Mouse (Mus musculus) Patski (cell line): ENCODE results near the gene Slc22a6. TPM values are rescaled to one million over a fixed set of nuclear protein-coding genes. Genes with fewer than 3 reads are reported as not detected.
A peak's percentile ranks its signal among the peaks of the same experiment; 100 is the strongest.

ENCODE experiments used
- ATAC-seq: fragments of 100-300 bp; one replicate; pipeline ENCODE4 v1.8.0; 2021
- CTCF ChIA-PET: fragments of 350-600 bp; sonication (Branson Sonifier 250); formaldehyde crosslinking; loops from one replicate; lab custom pipeline; 2022; ENCODE audit warnings: inconsistent platforms; lab: Charles Lee
- POLR2A ChIA-PET: fragments of 350-600 bp; sonication (Branson Sonifier 250); formaldehyde crosslinking; loops from one replicate; lab custom pipeline; 2022; ENCODE audit warnings: antibody characterized with exemption, inconsistent platforms; lab: Charles Lee
- DNase-seq: peaks from one replicate; pipeline ENCODE4 v3.0.0-alpha.2; 2011; ENCODE audit warnings: low read depth, low spot score
- H3K27me3 ChIP-seq: fragments of 371-371 bp; one replicate; pipeline ENCODE4 v1.5.1; 2021
- CTCF ChIP-seq: fragments of 100-300 bp; IDR thresholded peaks from one replicate; pipeline ENCODE4 v1.5.1; 2021
- in situ Hi-C: fragments of 300-500 bp; cut with MboI; formaldehyde crosslinking; loops from 3 replicates; pipeline ENCODE4 v1.11.1; 2018; ENCODE audit warnings: low pct_unique_long_range_greater_than_20kb, mixed read lengths
- polyA plus RNA-seq: library from polyadenylated mRNA; unstranded; gene quantifications from one replicate; pipeline ENCODE4 v1.2.3, GENCODE M21; 2021

Gene Slc22a6
- polyA plus RNA-seq, 1 experiment from 2014 or later, result not detected

- no peak for DNase-seq
- peaks cover 14% of the 10 kb centered on the region for H3K27me3 ChIP-seq
- ChIA-PET POLR2A (no interaction called here), CTCF (no interaction called here)
- no peak for ATAC-seq
- TF ChIP-seq CTCF, result no peak
- in situ Hi-C loops, result loop anchor here (25.0 kb wide), 1 partner anchor 1066 kb away; no protein-coding TSS in a partner anchor
These were observed 28.6 kb downstream of the Slc22a6 start for GRCm38 (mm10) chr19:8646393-8646792.

- POLR2A ChIA-PET, result no interaction called here
- DNase-seq (no peak), ATAC-seq (no peak)
- CTCF ChIA-PET, result no interaction called here
- TF ChIP-seq CTCF, result no peak
- no peaks in the 10 kb centered on the region for H3K27me3 ChIP-seq
- in situ Hi-C loops, result no loop called here
These were observed 38.0 kb downstream of the Slc22a6 start for GRCm38 (mm10) chr19:8655833-8656232.

GRCm38 (mm10) chr19:8656341-8656740, 38.5 kb downstream of the Slc22a6 start:
- ATAC-seq (no peak), DNase-seq (no peak)
- ChIA-PET POLR2A (no interaction called here), CTCF (no interaction called here)
- TF ChIP-seq CTCF, result no peak
- no peaks in the 10 kb centered on the region for H3K27me3 ChIP-seq
- in situ Hi-C loops, result no loop called here

- POLR2A ChIA-PET, result no interaction called here
- ATAC-seq, result no peak
- CTCF ChIA-PET, result interaction anchor here (1.4 to 1.9 kb wide), 3 partner anchors 15 to 22 kb away, joined by 3 to 9 read pairs (median 6); no protein-coding TSS in a partner anchor
- no peak for TF ChIP-seq CTCF
- DNase-seq, result no peak
- in situ Hi-C loops, result no loop called here
- H3K27me3 ChIP-seq, result peaks cover 7% of the 10 kb centered on the region
These were observed 44.0 kb downstream of the Slc22a6 start for GRCm38 (mm10) chr19:8661821-8662307.

- peaks cover 7% of the 10 kb centered on the region for H3K27me3 ChIP-seq
- in situ Hi-C loops, result no loop called here
- CTCF ChIA-PET, result interaction anchor here (0.9 to 1.9 kb wide), 4 partner anchors 8 to 21 kb away, joined by 3 to 9 read pairs (median 6); no protein-coding TSS in a partner anchor
- DNase-seq, result no peak
- POLR2A ChIA-PET, result no interaction called here
- ATAC-seq, result no peak
- peak; percentile 69 for TF ChIP-seq CTCF
These were observed 44.5 kb downstream of the Slc22a6 start for GRCm38 (mm10) chr19:8662337-8662736.

GRCm38 (mm10) chr19:8663360-8663839, 45.6 kb downstream of the Slc22a6 start, which contains the start of gene Chrm1:
TSS of gene Chrm1 (plus strand) at chr19:8663789.
- ATAC-seq (no peak), DNase-seq (no peak)
- POLR2A ChIA-PET, result no interaction called here
- in situ Hi-C loops, result no loop called here
- peaks cover 7% of the 10 kb centered on the region for H3K27me3 ChIP-seq
- TF ChIP-seq CTCF, result no peak
- CTCF ChIA-PET, result interaction anchor here (0.9 to 1.9 kb wide), 4 partner anchors 9 to 20 kb away, joined by 3 to 9 read pairs (median 6); no protein-coding TSS in a partner anchor

GRCm38 (mm10) chr19:8663911-8664421, 46.1 kb downstream of the Slc22a6 start:
- DNase-seq, result no peak
- peaks cover 7% of the 10 kb centered on the region for H3K27me3 ChIP-seq
- TF ChIP-seq CTCF, result no peak
- no peak for ATAC-seq
- in situ Hi-C loops, result no loop called here
- CTCF ChIA-PET, result no interaction called here
- POLR2A ChIA-PET, result interaction anchor here (0.7 kb wide), 1 partner anchor 8 kb away, joined by 5 read pairs; no protein-coding TSS in a partner anchor

- POLR2A ChIA-PET, result no interaction called here
- no peak for DNase-seq
- no peak for TF ChIP-seq CTCF
These were observed 47.0 kb downstream of the Slc22a6 start for GRCm38 (mm10) chr19:8664859-8665258.

GRCm38 (mm10) chr19:8665746-8666145, 47.9 kb downstream of the Slc22a6 start:
- POLR2A ChIA-PET, result no interaction called here
- DNase-seq, result no peak
- no peak for TF ChIP-seq CTCF
- no peak for ATAC-seq
- CTCF ChIA-PET, result interaction anchor here (1.1 to 1.2 kb wide), 2 partner anchors 11 to 17 kb away, joined by 3 to 5 read pairs; no protein-coding TSS in a partner anchor
- peaks cover 14% of the 10 kb centered on the region for H3K27me3 ChIP-seq
- in situ Hi-C loops, result no loop called here

More at GRCm38 (mm10) chr19:8664859-8665258, 47.0 kb downstream of the Slc22a6 start:
- peaks cover 7% of the 10 kb centered on the region for H3K27me3 ChIP-seq
- in situ Hi-C loops, result no loop called here
- no peak for ATAC-seq
- CTCF ChIA-PET, result interaction anchor here (1.2 kb wide), 1 partner anchor 12 kb away, joined by 5 read pairs; no protein-coding TSS in a partner anchor

GRCm38 (mm10) chr19:8672859-8673258, 55.0 kb downstream of the Slc22a6 start:
- ATAC-seq (no peak), DNase-seq (no peak)
- POLR2A ChIA-PET, result no interaction called here
- in situ Hi-C loops, result no loop called here
- H3K27me3 ChIP-seq, result peaks cover 44% of the 10 kb centered on the region
- CTCF ChIA-PET, result no interaction called here
- no peak for TF ChIP-seq CTCF
